Mouse (Mus musculus) stomach, postnatal 0 days (tissue): ENCODE data around the gene Myo5a.

ENCODE experiments used
- CTCF ChIP-seq: IDR thresholded peaks from 2 replicates; pipeline ENCODE4 v1.5.1; 2016; ENCODE audit warnings: antibody characterized with exemption, low read depth, mild to moderate bottlenecking, moderate library complexity
- EP300 ChIP-seq: optimal IDR thresholded peaks from 2 replicates; pipeline ENCODE3; 2016; ENCODE audit warnings: antibody characterized with exemption

GRCm38 (mm10) chr9:75235696-75236095 lies 164.9 kb downstream of the Myo5a start:
- TF ChIP-seq CTCF (no peak), EP300 (no peak)
